Mouse (Mus musculus): ENCODE measurements around the gene Sqstm1. TPM values are rescaled to one million over a fixed set of nuclear protein-coding genes. Genes with fewer than 3 reads are reported as not detected.
"Not testable (repeated sequence)": the region's sequence is repeated elsewhere in the genome, so short reads cannot be mapped to it uniquely, and the experiment has no call there.

Sqstm1 gene
- polyA plus RNA-seq, 1 experiment from 2014 or later: 213 TPM

- no peak overlapping the region for H3K4me2 ChIP-seq (replicated peaks; ENCODE audit: low read depth)
- no peak for TF ChIP-seq CTCF (IDR thresholded peaks at IDR 0.05; ENCODE audit: low read depth)
- no peaks in the 10 kb centered on the region for H3K27me3 ChIP-seq (replicated peaks; ENCODE audit: control insufficient read depth, insufficient read depth, low read length)
- no peak overlapping the region for H3K9ac ChIP-seq (ENCODE audit: low read depth, low read length)
- no peaks in the 10 kb centered on the region for H3K4me1 ChIP-seq (replicated peaks; ENCODE audit: control insufficient read depth, insufficient read depth, low read length)
- no peak overlapping the region for H3K4me3 ChIP-seq (ENCODE audit: low read depth, low read length)
- ATAC-seq: no peak; the same call in 1 of the 2 replicates
- no peaks in the 10 kb centered on the region for H3K9me3 ChIP-seq (ENCODE audit: control insufficient read depth)
- no peaks in the 10 kb centered on the region for H3K36me3 ChIP-seq (ENCODE audit: control insufficient read depth, insufficient read depth)
- no peak overlapping the region for H3K27ac ChIP-seq (ENCODE audit: low read depth, low read length)
- WGBS: 58% methylated on average over 4 of the region's 4 CpGs
Observed at GRCm38 (mm10) chr11:50182702-50183101, 27.9 kb downstream of the Sqstm1 start.

- 82% methylated on average over 6 of the region's 6 CpGs for WGBS
- H3K4me1 ChIP-seq (replicated peaks; ENCODE audit: control insufficient read depth, insufficient read depth, low read length): no peaks in the 10 kb centered on the region
- no peaks in the 10 kb centered on the region for H3K9me3 ChIP-seq (ENCODE audit: control insufficient read depth)
- no peaks in the 10 kb centered on the region for H3K27me3 ChIP-seq (replicated peaks; ENCODE audit: control insufficient read depth, insufficient read depth, low read length)
- no peak overlapping the region for H3K4me3 ChIP-seq (ENCODE audit: low read depth, low read length)
- H3K9ac ChIP-seq (ENCODE audit: low read depth, low read length): no peak overlapping the region
- no peak for TF ChIP-seq CTCF (IDR thresholded peaks at IDR 0.05; ENCODE audit: low read depth)
- no peaks in the 10 kb centered on the region for H3K36me3 ChIP-seq (ENCODE audit: control insufficient read depth, insufficient read depth)
- no peak for ATAC-seq
- no peak overlapping the region for H3K27ac ChIP-seq (ENCODE audit: low read depth, low read length)
- no peak overlapping the region for H3K4me2 ChIP-seq (replicated peaks; ENCODE audit: low read depth)
Observed at GRCm38 (mm10) chr11:50180478-50181231, 30.0 kb downstream of the Sqstm1 start.

- H3K9me3 ChIP-seq (ENCODE audit: control insufficient read depth): no peaks in the 10 kb centered on the region
- no peaks in the 10 kb centered on the region for H3K36me3 ChIP-seq (ENCODE audit: control insufficient read depth, insufficient read depth)
- no peak for ATAC-seq
- 74% methylated on average over 5 of the region's 5 CpGs for WGBS
- no peaks in the 10 kb centered on the region for H3K27me3 ChIP-seq (replicated peaks; ENCODE audit: control insufficient read depth, insufficient read depth, low read length)
- no peak overlapping the region for H3K4me3 ChIP-seq (ENCODE audit: low read depth, low read length)
- H3K27ac ChIP-seq (ENCODE audit: low read depth, low read length): no peak overlapping the region
- H3K4me1 ChIP-seq (replicated peaks; ENCODE audit: control insufficient read depth, insufficient read depth, low read length): no peaks in the 10 kb centered on the region
- H3K4me2 ChIP-seq (replicated peaks; ENCODE audit: low read depth): no peak overlapping the region
- no peak for TF ChIP-seq CTCF (IDR thresholded peaks at IDR 0.05; ENCODE audit: low read depth)
- H3K9ac ChIP-seq (ENCODE audit: low read depth, low read length): no peak overlapping the region
Observed at GRCm38 (mm10) chr11:50178532-50179488, 31.8 kb downstream of the Sqstm1 start.

GRCm38 (mm10) chr11:50177111-50177510, 33.5 kb downstream of the Sqstm1 start:
- Histone ChIP-seq H3K27ac (ENCODE audit: low read depth, low read length) (no peak overlapping the region), H3K4me1 (replicated peaks; ENCODE audit: control insufficient read depth, insufficient read depth, low read length) (no peaks in the 10 kb centered on the region), H3K4me2 (replicated peaks; ENCODE audit: low read depth) (no peak overlapping the region), H3K27me3 (replicated peaks; ENCODE audit: control insufficient read depth, insufficient read depth, low read length) (no peaks in the 10 kb centered on the region), H3K36me3 (ENCODE audit: control insufficient read depth, insufficient read depth) (0 out of 2 replicates have a peak, but pooled peaks cover 2% of the 10 kb centered on the region), H3K9me3 (ENCODE audit: control insufficient read depth) (no peaks in the 10 kb centered on the region), H3K9ac (ENCODE audit: low read depth, low read length) (no peak overlapping the region), H3K4me3 (ENCODE audit: low read depth, low read length) (no peak overlapping the region)
- no peak for TF ChIP-seq CTCF (IDR thresholded peaks at IDR 0.05; ENCODE audit: low read depth)
- no peak for ATAC-seq
- 66% methylated on average over 6 of the region's 6 CpGs for WGBS

GRCm38 (mm10) chr11:50176351-50176750, 34.3 kb downstream of the Sqstm1 start:
- Histone ChIP-seq H3K27ac (ENCODE audit: low read depth, low read length) (no peak overlapping the region), H3K9ac (ENCODE audit: low read depth, low read length) (no peak overlapping the region), H3K4me2 (replicated peaks; ENCODE audit: low read depth) (no peak overlapping the region), H3K4me1 (replicated peaks; ENCODE audit: control insufficient read depth, insufficient read depth, low read length) (no peaks in the 10 kb centered on the region), H3K27me3 (replicated peaks; ENCODE audit: control insufficient read depth, insufficient read depth, low read length) (no peaks in the 10 kb centered on the region), H3K9me3 (ENCODE audit: control insufficient read depth) (no peaks in the 10 kb centered on the region), H3K36me3 (ENCODE audit: control insufficient read depth, insufficient read depth) (peaks cover 8% of the 10 kb centered on the region), H3K4me3 (ENCODE audit: low read depth, low read length) (no peak overlapping the region)
- TF ChIP-seq CTCF (IDR thresholded peaks at IDR 0.05; ENCODE audit: low read depth): no peak
- 54% methylated on average over 3 of the region's 3 CpGs for WGBS
- ATAC-seq: no peak

GRCm38 (mm10) chr11:50174730-50175187, 35.9 kb downstream of the Sqstm1 start:
- WGBS: 0% methylated on average over 27 of the region's 27 CpGs
- Histone ChIP-seq H3K9ac (ENCODE audit: low read depth, low read length) (peak overlapping the region; percentile 74), H3K27ac (ENCODE audit: low read depth, low read length) (no peak overlapping the region; the same call in 1 of the 2 replicates), H3K4me1 (replicated peaks; ENCODE audit: control insufficient read depth, insufficient read depth, low read length) (no peaks in the 10 kb centered on the region), H3K4me2 (replicated peaks; ENCODE audit: low read depth) (peak overlapping the region; percentile 71), H3K27me3 (replicated peaks; ENCODE audit: control insufficient read depth, insufficient read depth, low read length) (no peaks in the 10 kb centered on the region), H3K4me3 (ENCODE audit: low read depth, low read length) (peak overlapping the region; percentile 67), H3K36me3 (ENCODE audit: control insufficient read depth, insufficient read depth) (peaks cover 23% of the 10 kb centered on the region), H3K9me3 (ENCODE audit: control insufficient read depth) (no peaks in the 10 kb centered on the region)
- ATAC-seq: peak; percentile 99
- TF ChIP-seq CTCF (IDR thresholded peaks at IDR 0.05; ENCODE audit: low read depth): no peak

GRCm38 (mm10) chr11:50174111-50174729, 36.4 kb downstream of the Sqstm1 start, which contains the start of gene Mrnip:
Mrnip (plus strand) TSS chr11:50174444.
- not testable (repeated sequence) for H3K4me1 ChIP-seq (replicated peaks; ENCODE audit: control insufficient read depth, insufficient read depth, low read length); H3K27me3 ChIP-seq (replicated peaks; ENCODE audit: control insufficient read depth, insufficient read depth, low read length); H3K27ac ChIP-seq (ENCODE audit: low read depth, low read length); H3K9me3 ChIP-seq (ENCODE audit: control insufficient read depth)
- whole genome bisulfite sequencing: 4% methylated on average over 19 of the region's 19 CpGs
- H3K36me3 ChIP-seq (ENCODE audit: control insufficient read depth, insufficient read depth): peaks cover 27% of the 10 kb centered on the region
- peak; percentile 32 for ATAC-seq
- H3K9ac ChIP-seq (ENCODE audit: low read depth, low read length): peak within 1 kb of the TSS; percentile 74
- peak within 1 kb of the TSS; percentile 71 for H3K4me2 ChIP-seq (replicated peaks; ENCODE audit: low read depth)
- H3K4me3 ChIP-seq (ENCODE audit: low read depth, low read length): peak within 1 kb of the TSS; percentile 67

All from intestine, postnatal 0 days (tissue).